Mouse (Mus musculus): ENCODE data around the gene Ppp2r5c.

GRCm38 (mm10) chr12:110535361-110535760 lies 88.4 kb downstream of the Ppp2r5c start:
- TF ChIP-seq POLR2A (IDR thresholded peaks at IDR 0.05; ENCODE audit: borderline replicate concordance, control insufficient read depth, low read depth, low read length) (no peak), CTCF (IDR thresholded peaks at IDR 0.05; ENCODE audit: control insufficient read depth, insufficient read depth, low read length) (no peak)

Data from bone marrow, adult 2 months (tissue).